Mouse (Mus musculus): ENCODE data around the gene Ttll10.

Ttll10 gene

GRCm38 (mm10) chr4:156059261-156059660, at the start of gene Ttll10:
Gene Ttll10 (minus strand): TSS chr4:156059414.
- DNase-seq (ENCODE audit: low spot score in 2 of 2) = no peak

DNA sequence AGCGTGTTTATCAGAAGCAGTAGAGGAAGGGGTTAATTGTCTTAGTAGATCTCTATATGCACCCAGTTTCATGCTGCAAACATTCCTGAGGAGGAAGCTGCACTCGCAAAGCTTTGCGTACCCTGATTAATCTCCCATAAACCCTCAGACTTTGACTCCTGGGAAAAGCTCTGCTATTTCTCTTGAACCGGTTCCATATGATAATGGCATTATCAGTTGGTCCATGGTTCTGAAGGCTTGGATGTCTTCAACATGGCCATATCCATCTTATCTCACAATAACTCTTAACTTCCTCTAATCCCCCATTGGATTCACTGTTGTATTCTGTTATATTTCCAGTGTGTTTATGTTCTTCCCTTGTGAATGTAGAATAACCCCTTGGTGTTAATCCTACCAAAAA, 44.1 kb upstream of the Ttll10 start:
- no peak for DNase-seq (ENCODE audit: low spot score in 2 of 2)

DNA sequence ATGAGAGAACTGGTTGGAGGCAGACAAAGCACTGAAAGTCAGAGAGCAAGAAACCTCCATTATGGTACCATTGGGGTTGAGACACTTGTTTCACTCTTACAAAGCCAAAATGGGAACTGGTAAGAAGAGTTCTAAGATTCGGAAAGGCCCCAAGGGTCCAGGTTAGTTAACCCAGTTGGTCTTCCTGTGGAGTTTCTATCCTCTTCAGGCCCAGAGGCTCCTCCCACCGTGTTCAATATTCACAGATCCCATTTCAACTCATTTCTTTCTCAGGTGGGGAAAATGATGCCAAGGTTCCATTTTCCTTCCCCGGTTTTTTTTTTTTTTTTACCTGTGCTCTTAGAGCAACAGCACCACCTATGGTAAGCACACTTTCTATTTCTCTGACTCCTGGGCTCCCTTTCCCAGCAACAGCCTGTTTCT, 42.3 kb upstream of the Ttll10 start:
- DNase-seq (ENCODE audit: low spot score in 2 of 2) = no peak

- no peak for DNase-seq (ENCODE audit: low spot score in 2 of 2)
Measured at GRCm38 (mm10) chr4:156100501-156100900, 41.3 kb upstream of the Ttll10 start.

GRCm38 (mm10) chr4:156099427-156099826, 40.2 kb upstream of the Ttll10 start:
- no peak for DNase-seq (ENCODE audit: low spot score in 2 of 2)

DNA sequence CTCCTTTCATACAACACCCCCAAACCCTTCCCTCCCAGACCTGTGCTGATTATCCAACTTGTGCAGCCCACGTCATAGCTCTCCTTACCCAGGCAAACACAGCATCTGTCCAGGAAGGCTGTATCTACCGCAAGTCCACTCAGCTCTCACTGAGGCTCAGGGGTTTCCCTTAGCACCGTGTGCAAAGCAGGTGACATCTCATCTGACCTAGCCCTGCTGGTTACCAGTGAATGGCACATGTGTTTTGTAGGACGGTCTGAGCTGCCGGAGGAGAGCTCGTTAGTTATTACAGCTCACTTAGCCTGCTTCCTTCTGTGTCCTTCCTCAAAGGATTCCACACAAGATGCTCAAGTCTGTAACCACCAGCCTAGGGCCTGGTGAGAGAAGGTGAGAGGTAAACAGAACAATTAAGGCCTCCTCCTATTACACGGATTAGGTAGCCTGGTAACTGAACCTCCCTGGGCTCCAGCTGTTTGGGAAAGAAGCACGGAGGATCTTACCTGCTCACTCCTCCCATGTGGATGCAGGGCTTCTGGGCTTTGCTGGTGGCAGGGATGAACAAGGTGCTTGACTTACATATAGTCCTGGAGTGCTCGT, 38.7 kb upstream of the Ttll10 start:
- DNase-seq (ENCODE audit: low spot score in 2 of 2) = no peak

GRCm38 (mm10) chr4:156096191-156096590, 37.0 kb upstream of the Ttll10 start:
- no peak for DNase-seq (ENCODE audit: low spot score in 2 of 2)

DNA sequence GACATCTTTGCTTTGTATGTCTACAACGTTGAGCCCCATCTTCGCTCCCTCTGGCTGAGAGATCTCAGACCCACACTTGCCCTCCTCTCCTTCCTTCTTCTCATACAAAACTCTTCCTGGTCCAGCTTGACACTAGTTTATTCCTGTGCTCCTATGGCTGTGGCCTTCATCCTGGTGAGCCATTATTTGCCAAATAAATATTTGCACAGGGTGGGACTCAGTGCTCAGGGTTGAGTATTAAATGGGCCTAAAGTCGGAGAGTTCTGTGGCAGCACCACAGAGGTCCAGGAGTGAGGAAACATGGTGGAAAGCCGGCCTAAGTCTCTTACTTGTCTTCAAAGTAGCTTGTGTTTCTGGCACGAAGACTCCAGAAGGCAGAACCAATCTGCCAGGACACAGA, 34.5 kb upstream of the Ttll10 start:
- no peak for DNase-seq (ENCODE audit: low spot score in 2 of 2)

- no peak for DNase-seq (ENCODE audit: low spot score in 2 of 2)
Measured at GRCm38 (mm10) chr4:156092765-156093164, 33.6 kb upstream of the Ttll10 start.

DNA sequence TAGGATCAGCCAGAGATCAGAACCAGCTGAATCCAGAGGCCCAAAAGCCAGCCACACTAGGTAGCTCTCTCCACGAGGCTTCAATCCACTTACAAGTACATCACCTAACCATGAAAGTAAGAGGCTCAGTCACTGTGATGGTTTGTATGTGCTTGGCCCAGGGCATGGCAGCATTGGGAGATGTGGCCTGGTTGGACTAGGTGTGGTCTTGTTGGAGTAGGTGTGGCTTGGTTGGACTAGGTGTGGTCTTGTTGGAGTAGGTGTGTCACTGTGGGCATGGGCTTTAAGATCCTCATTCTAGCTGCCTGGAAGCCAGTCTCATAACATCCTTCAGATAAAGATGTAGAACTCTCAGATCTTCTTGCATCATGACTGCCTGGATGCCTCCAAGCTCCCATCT, 32.0 kb upstream of the Ttll10 start:
- no peak for DNase-seq (ENCODE audit: low spot score in 2 of 2)

- DNase-seq (ENCODE audit: low spot score in 2 of 2) = no peak
Measured at GRCm38 (mm10) chr4:156087398-156088087, 28.3 kb upstream of the Ttll10 start.

- no peak for DNase-seq (ENCODE audit: low spot score in 2 of 2)
Measured at GRCm38 (mm10) chr4:156085256-156085655, 26.0 kb upstream of the Ttll10 start.

- DNase-seq (ENCODE audit: low spot score in 2 of 2) = no peak
Measured at GRCm38 (mm10) chr4:156084096-156084879, 25.1 kb upstream of the Ttll10 start.

- no peak for DNase-seq (ENCODE audit: low spot score in 2 of 2)
Measured at GRCm38 (mm10) chr4:156083348-156083747, 24.1 kb upstream of the Ttll10 start.

GRCm38 (mm10) chr4:156082621-156083234, 23.5 kb upstream of the Ttll10 start:
- no peak for DNase-seq (ENCODE audit: low spot score in 2 of 2)

DNA sequence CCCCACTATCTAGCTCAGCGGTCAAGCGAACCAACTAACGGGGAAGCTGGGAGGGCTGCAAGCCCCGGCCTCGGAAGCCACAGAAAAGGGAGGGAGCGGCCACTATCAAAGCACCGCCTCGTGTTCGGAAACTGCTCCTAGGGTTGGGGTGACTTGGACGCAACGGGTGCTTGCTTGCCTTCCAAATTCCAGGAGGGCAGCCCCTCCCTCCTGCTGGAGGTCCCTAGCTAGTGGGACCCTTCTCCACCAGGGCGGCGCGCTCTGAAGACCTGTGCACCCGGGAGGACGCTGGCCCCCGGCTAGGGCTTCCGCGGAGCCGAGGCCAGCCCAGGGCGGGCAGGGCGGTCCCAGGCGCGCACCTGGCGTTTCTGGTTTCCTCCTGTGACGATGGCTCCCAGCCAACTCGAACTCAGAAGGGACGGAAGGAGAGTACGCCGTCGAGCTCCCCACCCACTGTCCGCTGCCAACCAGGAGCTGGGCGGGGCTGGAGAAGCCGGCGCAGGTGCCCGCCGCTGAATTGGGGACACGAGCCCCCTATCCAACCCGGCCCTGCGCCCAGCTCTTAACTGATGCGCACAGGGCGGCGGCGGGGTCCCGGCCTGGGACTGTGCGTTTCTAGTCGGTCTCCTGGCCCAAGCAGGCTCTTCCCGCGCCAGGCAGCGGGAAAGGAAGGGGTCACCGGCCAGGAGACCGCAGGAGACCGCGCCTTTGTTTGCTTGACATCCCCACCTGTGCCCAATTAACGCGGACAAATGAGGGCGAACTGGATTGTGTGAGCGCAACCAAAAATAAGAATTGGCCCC, 18.5 kb upstream of the Ttll10 start:
- peak; percentile 48 to 77 for DNase-seq (ENCODE audit: low spot score in 2 of 2)

- no peak for DNase-seq (ENCODE audit: low spot score in 2 of 2)
Measured at GRCm38 (mm10) chr4:156076911-156077382, 17.7 kb upstream of the Ttll10 start.

- no peak for DNase-seq (ENCODE audit: low spot score in 2 of 2)
Measured at GRCm38 (mm10) chr4:156070716-156071115, 11.5 kb upstream of the Ttll10 start.

- no peak for DNase-seq (ENCODE audit: low spot score in 2 of 2)
Measured at GRCm38 (mm10) chr4:156070276-156070675, 11.1 kb upstream of the Ttll10 start.

DNA sequence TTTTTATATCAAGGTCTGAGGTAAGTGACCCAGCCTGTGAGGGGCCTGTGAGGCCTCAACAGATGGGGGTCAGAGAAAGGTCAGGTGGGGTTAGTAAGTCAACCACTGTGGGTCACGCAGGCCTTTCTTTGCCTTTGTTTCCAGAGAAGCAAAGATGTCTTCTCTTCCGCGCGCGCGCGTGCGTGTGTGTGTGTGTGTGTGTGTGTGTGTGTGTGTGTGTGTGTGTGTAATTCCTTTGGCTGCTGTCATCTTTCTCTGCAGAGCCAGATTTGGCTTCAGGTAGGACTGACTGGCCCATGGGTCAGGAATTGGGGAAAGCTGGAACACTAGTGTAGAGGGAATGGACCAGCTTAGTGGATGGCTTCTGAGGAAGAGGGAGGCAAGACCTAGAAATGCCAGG, 10.5 kb upstream of the Ttll10 start:
- DNase-seq (ENCODE audit: low spot score in 2 of 2) = no peak

GRCm38 (mm10) chr4:156067256-156067949, 8.2 kb upstream of the Ttll10 start:
- no peak for DNase-seq (ENCODE audit: low spot score in 2 of 2)

Measured in spleen, postnatal 4 days (tissue).